Mouse (Mus musculus) neural tube, embryonic 13.5 days (tissue): ENCODE data around the gene Btf3l4. TPM values are rescaled to one million over a fixed set of nuclear protein-coding genes. Genes with fewer than 3 reads are reported as not detected.

Source experiments
- ATAC-seq: fragments of 200-750 bp; cut with Nextera tagmentation; 2 replicates; pipeline ENCODE4 v1.8.0; 2017; ENCODE audit warnings: low read depth, mild to moderate bottlenecking, moderate TSS enrichment, moderate library complexity
- H3K27ac ChIP-seq: fragments of 300-500 bp; sonication (generic); replicated peaks from 2 replicates; pipeline ENCODE4 v1.5.1; 2015; ENCODE audit warnings: moderate library complexity, mild to moderate bottlenecking, inconsistent platforms
- H3K27me3 ChIP-seq: fragments of 300-500 bp; sonication (generic); 2 replicates; pipeline ENCODE4 v1.6.1; 2015; ENCODE audit warnings: mild to moderate bottlenecking, inconsistent platforms
- H3K36me3 ChIP-seq: fragments of 300-500 bp; sonication (generic); 2 replicates; pipeline ENCODE4 v1.6.1; 2015; ENCODE audit warnings: mild to moderate bottlenecking, inconsistent platforms
- H3K4me1 ChIP-seq: fragments of 300-500 bp; sonication (generic); replicated peaks from 2 replicates; pipeline ENCODE4 v1.6.1; 2015; ENCODE audit warnings: inconsistent platforms
- H3K4me2 ChIP-seq: fragments of 300-500 bp; sonication (generic); 2 replicates; pipeline ENCODE4 v1.6.1; 2015; ENCODE audit warnings: inconsistent platforms, mild to moderate bottlenecking, moderate library complexity
- H3K4me3 ChIP-seq: fragments of 300-500 bp; sonication (generic); 2 replicates; pipeline ENCODE4 v1.5.1; 2015; ENCODE audit warnings: mild to moderate bottlenecking, inconsistent platforms
- H3K9ac ChIP-seq: fragments of 300-500 bp; sonication (generic); 2 replicates; pipeline ENCODE4 v1.6.1; 2015; ENCODE audit warnings: moderate library complexity, mild to moderate bottlenecking, inconsistent platforms
- H3K9me3 ChIP-seq: fragments of 300-500 bp; sonication (generic); 2 replicates; pipeline ENCODE4 v1.6.1; 2016; ENCODE audit warnings: inconsistent platforms
- WGBS: fragments of 180-500 bp; shearing (Covaris S2); methylation state at CpG from one replicate; pipeline ENCODE4 v1.1.7; 2015; 5-methylcytosine and 5-hydroxymethylcytosine counted together
- polyA plus RNA-seq: library from polyadenylated mRNA; unstranded; fragments of >200 nt; fragmentation: Nextera tagmentation; extraction: Ambion mirVana; gene quantifications from 2 replicates; pipeline ENCODE4 v1.2.1, GENCODE M21; 2015

Btf3l4 gene
- polyA plus RNA-seq, 1 experiment from 2014 or later = 213 TPM

- no peak overlapping the region for H3K27ac ChIP-seq
- H3K4me3 ChIP-seq = no peak overlapping the region
- H3K4me2 ChIP-seq = no peak overlapping the region
- H3K4me1 ChIP-seq = peaks cover 22% of the 10 kb centered on the region
- no peak overlapping the region for H3K9ac ChIP-seq
- no peak for ATAC-seq
- H3K27me3 ChIP-seq = no peaks in the 10 kb centered on the region
- peaks cover 8% of the 10 kb centered on the region; the same call in 1 of the 2 replicates for H3K36me3 ChIP-seq
- 92% methylated on average over 7 of the region's 7 CpGs for WGBS
- H3K9me3 ChIP-seq = no peaks in the 10 kb centered on the region
Measured at GRCm38 (mm10) chr4:108841920-108842578, 8.6 kb upstream of the Btf3l4 start.

GRCm38 (mm10) chr4:108838031-108838430 is 4.6 kb upstream of the Btf3l4 start:
- Histone ChIP-seq H3K27me3 (no peaks in the 10 kb centered on the region), H3K4me1 (peaks cover 31% of the 10 kb centered on the region), H3K27ac (no peak overlapping the region), H3K9ac (no peak overlapping the region), H3K36me3 (peaks cover 8% of the 10 kb centered on the region; the same call in 1 of the 2 replicates), H3K4me2 (no peak overlapping the region), H3K9me3 (no peaks in the 10 kb centered on the region), H3K4me3 (no peak overlapping the region)
- 88% methylated on average over 4 of the region's 4 CpGs for WGBS
- ATAC-seq = no peak

GRCm38 (mm10) chr4:108835496-108835895 is 2.1 kb upstream of the Btf3l4 start:
- no peaks in the 10 kb centered on the region for H3K27me3 ChIP-seq
- H3K27ac ChIP-seq = peak overlapping the region; percentile 100; the same call in 1 of the 2 replicates
- peaks cover 48% of the 10 kb centered on the region for H3K4me1 ChIP-seq
- peak overlapping the region; percentile 89 for H3K4me3 ChIP-seq
- H3K9me3 ChIP-seq = no peaks in the 10 kb centered on the region
- H3K36me3 ChIP-seq = peaks cover 3% of the 10 kb centered on the region; the same call in 1 of the 2 replicates
- H3K4me2 ChIP-seq = peak overlapping the region; percentile 76
- H3K9ac ChIP-seq = peak overlapping the region; percentile 97
- no peak for ATAC-seq
- WGBS = 74% methylated on average over 3 of the region's 3 CpGs

DNA sequence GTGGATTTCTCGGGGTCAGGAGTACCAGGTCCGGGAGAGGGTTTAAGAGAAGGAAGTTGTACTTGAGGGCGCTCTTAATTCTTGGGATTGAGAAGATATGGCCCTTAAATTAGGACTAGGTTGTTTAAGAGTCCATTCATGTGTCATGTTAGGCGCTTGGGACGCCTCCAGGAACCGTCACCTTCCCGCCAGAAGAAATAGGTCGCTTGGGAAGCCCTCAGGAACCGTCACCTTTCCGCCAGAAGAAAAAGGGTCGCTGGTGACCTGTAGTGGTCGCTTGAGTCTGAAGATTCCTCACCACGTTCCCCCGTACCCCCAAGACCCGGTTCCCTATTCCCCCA is 1.5 kb upstream of the Btf3l4 start:
- peak overlapping the region; percentile 89 for H3K4me3 ChIP-seq
- WGBS = under 1% methylated on average over 15 of the region's 15 CpGs
- peak overlapping the region; percentile 100 for H3K27ac ChIP-seq
- no peak for ATAC-seq
- H3K4me2 ChIP-seq = peak overlapping the region; percentile 76
- H3K9ac ChIP-seq = peak overlapping the region; percentile 97
- peaks cover 4% of the 10 kb centered on the region for H3K36me3 ChIP-seq
- H3K27me3 ChIP-seq = no peaks in the 10 kb centered on the region
- H3K4me1 ChIP-seq = peaks cover 51% of the 10 kb centered on the region
- H3K9me3 ChIP-seq = no peaks in the 10 kb centered on the region

DNA sequence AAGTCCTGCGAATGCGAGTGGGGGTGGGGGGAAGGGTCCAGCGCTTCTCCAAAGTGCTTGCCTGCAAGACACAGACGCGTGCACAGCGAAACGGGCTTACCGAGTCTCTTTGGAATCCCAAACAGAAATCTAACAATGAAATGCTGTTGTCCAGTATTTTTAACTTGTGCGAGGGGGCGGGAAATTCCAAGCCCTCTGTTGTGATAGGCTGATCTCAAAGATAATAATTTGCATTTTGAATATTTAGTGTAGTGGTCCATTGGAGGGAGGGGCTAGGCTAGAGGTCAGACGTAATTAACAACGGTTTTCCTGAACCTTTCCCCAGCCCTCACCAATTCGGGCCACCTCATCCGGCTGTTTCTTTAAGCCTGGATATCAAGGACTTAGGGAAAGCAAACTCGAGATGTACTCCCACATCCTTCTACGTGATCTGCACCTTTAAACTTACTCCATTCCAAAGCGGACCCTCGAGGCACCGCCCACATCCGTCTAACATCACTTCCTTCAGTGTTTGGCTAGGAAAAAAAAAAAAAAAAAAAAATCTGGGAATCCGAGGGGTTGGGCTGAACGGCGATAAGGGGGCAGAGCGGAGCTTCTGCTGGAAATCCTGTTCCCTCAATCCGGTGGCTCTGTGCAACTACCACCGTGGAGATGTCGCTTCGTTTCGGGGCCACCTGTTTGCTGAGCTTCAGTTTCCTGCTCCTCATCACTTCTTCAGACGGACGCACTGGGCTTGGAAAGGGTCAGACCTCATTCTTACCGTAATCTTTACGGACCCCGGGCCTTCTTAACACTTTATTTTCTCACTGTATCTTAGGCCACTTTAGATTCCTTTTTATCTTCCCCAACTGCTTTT is 929 bp upstream of the Btf3l4 start, which contains the start of gene Txndc12:
Gene Txndc12, plus strand, starts transcription at position 487 of the 856 bp plus-strand sequence.
- peak within 1 kb of the TSS; percentile 100 for H3K27ac ChIP-seq
- peak; percentile 84 for ATAC-seq
- H3K4me1 ChIP-seq = peaks cover 51% of the 10 kb centered on the region
- peak within 1 kb of the TSS; percentile 97 for H3K9ac ChIP-seq
- peak within 1 kb of the TSS; percentile 76 for H3K4me2 ChIP-seq
- peak within 1 kb of the TSS; percentile 89 for H3K4me3 ChIP-seq
- H3K36me3 ChIP-seq = peaks cover 10% of the 10 kb centered on the region
- H3K27me3 ChIP-seq = no peaks in the 10 kb centered on the region
- WGBS = under 1% methylated on average over 34 of the region's 34 CpGs
- H3K9me3 ChIP-seq = no peaks in the 10 kb centered on the region

GRCm38 (mm10) chr4:108833828-108834114 is 357 bp upstream of the Btf3l4 start:
- WGBS = 0% methylated on average over 6 of the region's 6 CpGs
- H3K4me3 ChIP-seq = peak overlapping the region; percentile 89
- H3K4me1 ChIP-seq = peaks cover 51% of the 10 kb centered on the region
- ATAC-seq = no peak
- H3K36me3 ChIP-seq = peaks cover 14% of the 10 kb centered on the region
- H3K27ac ChIP-seq = peak overlapping the region; percentile 100
- H3K9ac ChIP-seq = peak overlapping the region; percentile 97
- peak overlapping the region; percentile 76 for H3K4me2 ChIP-seq
- H3K27me3 ChIP-seq = no peaks in the 10 kb centered on the region
- H3K9me3 ChIP-seq = no peaks in the 10 kb centered on the region

GRCm38 (mm10) chr4:108830698-108831097 is 2.7 kb downstream of the Btf3l4 start:
- Histone ChIP-seq H3K4me3 (no peak overlapping the region), H3K27ac (no peak overlapping the region), H3K27me3 (no peaks in the 10 kb centered on the region), H3K9me3 (no peaks in the 10 kb centered on the region), H3K9ac (no peak overlapping the region), H3K36me3 (peaks cover 41% of the 10 kb centered on the region), H3K4me2 (no peak overlapping the region), H3K4me1 (peaks cover 28% of the 10 kb centered on the region)
- ATAC-seq = no peak
- 90% methylated on average over 1 of the region's 1 CpGs for WGBS

GRCm38 (mm10) chr4:108826643-108827042 is 6.8 kb downstream of the Btf3l4 start:
- Histone ChIP-seq H3K9ac (no peak overlapping the region), H3K36me3 (peaks cover 78% of the 10 kb centered on the region), H3K4me2 (no peak overlapping the region), H3K9me3 (no peaks in the 10 kb centered on the region), H3K4me3 (no peak overlapping the region), H3K27ac (no peak overlapping the region), H3K27me3 (no peaks in the 10 kb centered on the region), H3K4me1 (peaks cover 13% of the 10 kb centered on the region)
- no peak for ATAC-seq
- 95% methylated on average over 2 of the region's 2 CpGs for whole genome bisulfite sequencing

- Histone ChIP-seq H3K9ac (no peak overlapping the region), H3K4me2 (no peak overlapping the region), H3K27me3 (no peaks in the 10 kb centered on the region), H3K36me3 (peaks cover 82% of the 10 kb centered on the region), H3K9me3 (no peaks in the 10 kb centered on the region), H3K27ac (no peak overlapping the region), H3K4me1 (peaks cover 8% of the 10 kb centered on the region; the same call in 1 of the 2 replicates), H3K4me3 (no peak overlapping the region)
- ATAC-seq = no peak
- 88% methylated on average over 1 of the region's 1 CpGs for WGBS
Measured at GRCm38 (mm10) chr4:108826096-108826495, 7.3 kb downstream of the Btf3l4 start.

GRCm38 (mm10) chr4:108825677-108826076 is 7.7 kb downstream of the Btf3l4 start:
- Histone ChIP-seq H3K36me3 (peaks cover 86% of the 10 kb centered on the region), H3K4me2 (no peak overlapping the region), H3K27me3 (no peaks in the 10 kb centered on the region), H3K4me1 (peaks cover 4% of the 10 kb centered on the region; the same call in 1 of the 2 replicates), H3K9ac (no peak overlapping the region), H3K4me3 (no peak overlapping the region), H3K9me3 (no peaks in the 10 kb centered on the region), H3K27ac (no peak overlapping the region)
- WGBS = 95% methylated on average over 3 of the region's 3 CpGs
- ATAC-seq = no peak

GRCm38 (mm10) chr4:108811550-108811949 is 21.9 kb downstream of the Btf3l4 start:
- Histone ChIP-seq H3K4me3 (no peak overlapping the region), H3K36me3 (peaks cover 12% of the 10 kb centered on the region), H3K9ac (no peak overlapping the region), H3K9me3 (no peaks in the 10 kb centered on the region), H3K27ac (no peak overlapping the region), H3K4me2 (no peak overlapping the region), H3K4me1 (no peaks in the 10 kb centered on the region), H3K27me3 (no peaks in the 10 kb centered on the region)
- 70% methylated on average over 6 of the region's 6 CpGs for WGBS
- no peak for ATAC-seq

DNA sequence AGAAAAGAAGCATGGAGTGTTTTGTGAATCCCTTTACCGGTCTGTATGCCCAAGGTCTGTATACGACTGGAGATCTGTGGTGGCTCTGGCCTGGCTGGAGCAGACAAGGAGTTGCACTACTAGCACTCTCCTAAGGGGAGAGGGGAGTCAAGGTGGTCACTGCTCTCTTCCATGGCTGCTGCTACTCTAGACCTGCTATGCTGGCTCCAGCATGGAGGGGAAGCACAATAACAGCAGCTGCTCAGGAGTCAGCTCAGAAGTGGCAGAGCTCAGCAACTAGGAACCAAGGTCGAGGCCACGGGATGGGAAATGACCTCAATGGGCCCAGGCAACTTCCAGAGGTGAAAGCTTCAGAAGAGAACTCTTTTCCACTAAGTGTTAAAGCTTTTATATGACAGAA is 22.3 kb downstream of the Btf3l4 start:
- ATAC-seq = no peak; the same call in 1 of the 2 replicates
- Histone ChIP-seq H3K36me3 (peaks cover 12% of the 10 kb centered on the region), H3K27ac (no peak overlapping the region), H3K4me2 (no peak overlapping the region), H3K4me1 (no peaks in the 10 kb centered on the region), H3K4me3 (no peak overlapping the region), H3K9ac (no peak overlapping the region), H3K27me3 (no peaks in the 10 kb centered on the region), H3K9me3 (no peaks in the 10 kb centered on the region)
- 68% methylated on average over 4 of the region's 4 CpGs for WGBS
